Mouse (Mus musculus) left cerebral cortex, adult 9 months (tissue): ENCODE measurements around the gene Hspa1b.

Experiments
- DNase-seq, 2 experiments: peaks; one replicate each; pipeline ENCODE4 v3.0.0; 2022; ENCODE audit warnings: low spot score in 2 of 2

Hspa1b gene

GRCm38 (mm10) chr17:34931061-34931734 lies 27.8 kb downstream of the Hspa1b start, which contains the start of gene Neu1:
Neu1 (plus strand) TSS chr17:34931253.
- peak; percentile 96 to 99 for DNase-seq

GRCm38 (mm10) chr17:34928841-34929240 lies 30.2 kb downstream of the Hspa1b start:
- DNase-seq: no peak

GRCm38 (mm10) chr17:34927306-34928019 lies 31.6 kb downstream of the Hspa1b start:
- peak in 1 of 2 experiments; percentile 45 for DNase-seq

- DNase-seq: no peak
Measured at GRCm38 (mm10) chr17:34924258-34924657, 34.8 kb downstream of the Hspa1b start.

- no peak for DNase-seq
Measured at GRCm38 (mm10) chr17:34922939-34923338, 36.1 kb downstream of the Hspa1b start.

DNA sequence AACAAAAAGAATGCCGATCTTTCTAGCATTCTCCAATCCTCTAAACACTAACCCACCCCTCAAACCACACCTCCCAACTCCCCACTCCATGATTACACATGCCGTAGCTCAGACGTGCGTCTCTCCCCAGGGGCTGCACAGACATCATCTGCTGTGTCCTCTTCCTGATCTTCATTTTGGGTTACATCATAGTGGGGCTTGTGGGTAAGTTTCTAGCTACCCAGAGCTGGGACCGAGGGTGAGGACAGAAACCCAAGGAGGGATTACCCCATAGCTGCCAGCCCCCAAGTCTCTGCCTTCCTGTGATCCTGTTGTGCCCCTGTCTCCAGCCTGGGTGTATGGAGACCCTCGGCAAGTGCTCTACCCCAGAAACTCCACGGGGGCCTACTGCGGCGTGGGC lies 41.9 kb downstream of the Hspa1b start:
- DNase-seq: no peak

- no peak for DNase-seq
Measured at GRCm38 (mm10) chr17:34916316-34916715, 42.7 kb downstream of the Hspa1b start.

GRCm38 (mm10) chr17:34915410-34915831 lies 43.6 kb downstream of the Hspa1b start:
- DNase-seq: no peak

DNA sequence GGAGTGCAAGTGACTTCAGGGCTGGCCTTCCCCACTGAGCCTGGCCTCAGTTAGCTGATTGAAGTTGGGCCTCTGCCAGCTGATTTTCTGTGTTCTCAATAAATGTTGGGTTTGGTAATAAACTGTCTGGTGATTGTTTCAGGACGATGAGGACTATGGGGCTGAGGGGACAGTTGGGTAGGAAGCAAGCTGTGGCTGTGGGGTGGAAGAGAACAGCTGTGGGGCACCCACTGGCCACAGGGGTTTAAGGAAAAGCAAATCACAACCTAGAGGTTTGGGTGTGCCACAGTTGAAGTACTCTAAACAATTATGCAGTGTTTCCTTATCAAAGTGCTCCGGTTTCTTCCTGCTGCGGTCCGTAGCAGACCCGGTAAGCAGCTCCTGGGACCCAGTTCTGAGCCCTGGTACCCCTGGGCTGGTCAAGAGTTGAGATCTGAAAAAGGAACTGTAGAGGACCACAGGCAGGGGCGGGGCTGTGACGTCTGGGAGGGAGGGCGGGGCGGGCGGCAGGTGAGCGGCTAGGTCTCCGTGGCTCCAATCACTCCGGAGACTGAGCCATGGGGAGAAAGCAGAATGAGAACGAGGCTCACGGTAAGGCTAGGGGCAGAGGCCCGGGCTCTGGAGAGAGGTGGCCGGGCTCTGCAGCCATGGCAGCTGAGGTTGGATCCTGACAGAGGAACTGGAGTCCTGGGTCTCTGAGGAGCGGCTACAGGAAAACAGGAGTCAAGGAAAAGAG lies 44.9 kb downstream of the Hspa1b start, which contains the start of gene Slc44a4:
Gene Slc44a4, plus strand, starts transcription at position 537 of the 736 bp plus-strand sequence.
- DNase-seq: no peak

GRCm38 (mm10) chr17:34911945-34912351 lies 47.1 kb downstream of the Hspa1b start:
- peak in 1 of 2 experiments; percentile 60 for DNase-seq

- DNase-seq: no peak
Measured at GRCm38 (mm10) chr17:34910982-34911381, 48.1 kb downstream of the Hspa1b start.
